Mouse (Mus musculus): Measurements from ENCODE around the gene Isg20l2. TPM values are rescaled to one million over a fixed set of nuclear protein-coding genes. Genes with fewer than 3 reads are reported as not detected.

Isg20l2 gene
- polyA plus RNA-seq, 1 experiment from 2014 or later, result 67.7 TPM

GRCm38 (mm10) chr3:87972776-87973175 is 42.7 kb downstream of the Isg20l2 start:
- peak overlapping the region; percentile 69 for H3K4me3 ChIP-seq
- H3K4me2 ChIP-seq (replicated peaks), result peak overlapping the region; percentile 93
- peak overlapping the region; percentile 86 for H3K9ac ChIP-seq
- H3K36me3 ChIP-seq, result peaks cover 18% of the 10 kb centered on the region
- H3K27me3 ChIP-seq, result peaks cover 2% of the 10 kb centered on the region; the same call in 1 of the 2 replicates
- peak overlapping the region; percentile 92 for H3K27ac ChIP-seq
- WGBS, result 14% methylated on average over 5 of the region's 5 CpGs
- no peak for ATAC-seq (ENCODE audit: low FRiP score)
- H3K9me3 ChIP-seq (replicated peaks), result no peaks in the 10 kb centered on the region
- peaks cover 49% of the 10 kb centered on the region for H3K4me1 ChIP-seq

- Histone ChIP-seq H3K9me3 (replicated peaks) (no peaks in the 10 kb centered on the region), H3K4me1 (peaks cover 55% of the 10 kb centered on the region), H3K4me2 (replicated peaks) (peak overlapping the region; percentile 93), H3K9ac (peak overlapping the region; percentile 86), H3K27ac (peak overlapping the region; percentile 92), H3K4me3 (peak overlapping the region; percentile 69), H3K36me3 (peaks cover 22% of the 10 kb centered on the region), H3K27me3 (peaks cover 2% of the 10 kb centered on the region; the same call in 1 of the 2 replicates)
- ATAC-seq (ENCODE audit: low FRiP score), result 0 out of 2 replicates have a peak, but pooled peaks have one; percentile 1
- 14% methylated on average over 14 of the region's 14 CpGs for WGBS
Measured at GRCm38 (mm10) chr3:87973593-87974380, 43.7 kb downstream of the Isg20l2 start.

GRCm38 (mm10) chr3:87974381-87974987 is 44.4 kb downstream of the Isg20l2 start:
- Histone ChIP-seq H3K4me3 (peak overlapping the region; percentile 69), H3K9me3 (replicated peaks) (no peaks in the 10 kb centered on the region), H3K27ac (peak overlapping the region; percentile 92), H3K27me3 (peaks cover 2% of the 10 kb centered on the region; the same call in 1 of the 2 replicates), H3K4me2 (replicated peaks) (peak overlapping the region; percentile 93), H3K4me1 (peaks cover 59% of the 10 kb centered on the region), H3K9ac (peak overlapping the region; percentile 86), H3K36me3 (peaks cover 26% of the 10 kb centered on the region)
- ATAC-seq (ENCODE audit: low FRiP score), result peak; percentile 67
- 10% methylated on average over 12 of the region's 12 CpGs for WGBS

- 90% methylated on average over 5 of the region's 5 CpGs for WGBS
- Histone ChIP-seq H3K9me3 (replicated peaks) (no peaks in the 10 kb centered on the region), H3K4me2 (replicated peaks) (no peak overlapping the region), H3K36me3 (peaks cover 26% of the 10 kb centered on the region), H3K9ac (no peak overlapping the region), H3K27me3 (no peaks in the 10 kb centered on the region), H3K4me3 (no peak overlapping the region), H3K27ac (0 out of 2 replicates have a peak overlapping the region, but pooled peaks have one; percentile 62), H3K4me1 (peaks cover 65% of the 10 kb centered on the region)
- no peak for ATAC-seq (ENCODE audit: low FRiP score)
Measured at GRCm38 (mm10) chr3:87979493-87979892, 49.4 kb downstream of the Isg20l2 start.

GRCm38 (mm10) chr3:87980085-87980484 is 50.0 kb downstream of the Isg20l2 start:
- Histone ChIP-seq H3K4me3 (no peak overlapping the region), H3K36me3 (peaks cover 26% of the 10 kb centered on the region), H3K27me3 (no peaks in the 10 kb centered on the region), H3K9me3 (replicated peaks) (no peaks in the 10 kb centered on the region), H3K4me2 (replicated peaks) (no peak overlapping the region), H3K9ac (0 out of 2 replicates have a peak overlapping the region, but pooled peaks have one; percentile 32), H3K4me1 (peaks cover 64% of the 10 kb centered on the region), H3K27ac (0 out of 2 replicates have a peak overlapping the region, but pooled peaks have one; percentile 62)
- WGBS, result 58% methylated on average over 3 of the region's 3 CpGs
- no peak for ATAC-seq (ENCODE audit: low FRiP score)

GRCm38 (mm10) chr3:87980728-87981127 is 50.6 kb downstream of the Isg20l2 start:
- Histone ChIP-seq H3K4me3 (no peak overlapping the region), H3K27me3 (no peaks in the 10 kb centered on the region), H3K9ac (0 out of 2 replicates have a peak overlapping the region, but pooled peaks have one; percentile 32), H3K27ac (peak overlapping the region; percentile 62), H3K4me1 (peaks cover 71% of the 10 kb centered on the region), H3K4me2 (replicated peaks) (no peak overlapping the region), H3K9me3 (replicated peaks) (no peaks in the 10 kb centered on the region), H3K36me3 (peaks cover 26% of the 10 kb centered on the region)
- 50% methylated on average over 5 of the region's 5 CpGs for WGBS
- no peak for ATAC-seq (ENCODE audit: low FRiP score)

- Histone ChIP-seq H3K4me2 (replicated peaks) (no peak overlapping the region), H3K9ac (no peak overlapping the region), H3K9me3 (replicated peaks) (no peaks in the 10 kb centered on the region), H3K4me3 (no peak overlapping the region), H3K27me3 (no peaks in the 10 kb centered on the region), H3K36me3 (peaks cover 21% of the 10 kb centered on the region; the same call in 1 of the 2 replicates), H3K4me1 (peaks cover 76% of the 10 kb centered on the region), H3K27ac (peak overlapping the region; percentile 79)
- 83% methylated on average over 6 of the region's 6 CpGs for WGBS
- no peak for ATAC-seq (ENCODE audit: low FRiP score)
Measured at GRCm38 (mm10) chr3:87981214-87981760, 51.2 kb downstream of the Isg20l2 start.

- 32% methylated on average over 12 of the region's 12 CpGs for WGBS
- H3K27me3 ChIP-seq, result no peaks in the 10 kb centered on the region
- peak overlapping the region; percentile 42; the same call in 1 of the 2 replicates for H3K9ac ChIP-seq
- peak overlapping the region; percentile 43; the same call in 1 of the 2 replicates for H3K4me2 ChIP-seq (replicated peaks)
- H3K4me1 ChIP-seq, result peaks cover 82% of the 10 kb centered on the region
- no peak overlapping the region for H3K4me3 ChIP-seq
- ATAC-seq (ENCODE audit: low FRiP score), result no peak
- peaks cover 13% of the 10 kb centered on the region; the same call in 1 of the 2 replicates for H3K36me3 ChIP-seq
- H3K9me3 ChIP-seq (replicated peaks), result no peaks in the 10 kb centered on the region
- peak overlapping the region; percentile 79 for H3K27ac ChIP-seq
Measured at GRCm38 (mm10) chr3:87981894-87982835, 52.1 kb downstream of the Isg20l2 start.

- WGBS, result 4% methylated on average over 13 of the region's 13 CpGs
Measured at GRCm38 (mm10) chr3:87982836-87983601, 52.9 kb downstream of the Isg20l2 start.

GRCm38 (mm10) chr3:87983627-87984026 is 53.5 kb downstream of the Isg20l2 start:
- peak overlapping the region; percentile 79 for H3K27ac ChIP-seq
- peak overlapping the region; percentile 43 for H3K4me2 ChIP-seq (replicated peaks)
- 0 out of 2 replicates have a peak overlapping the region, but pooled peaks have one; percentile 36 for H3K9ac ChIP-seq
- H3K9me3 ChIP-seq (replicated peaks), result no peaks in the 10 kb centered on the region
- peaks cover 91% of the 10 kb centered on the region for H3K4me1 ChIP-seq
- no peaks in the 10 kb centered on the region for H3K27me3 ChIP-seq
- ATAC-seq (ENCODE audit: low FRiP score), result no peak
- no peak overlapping the region for H3K4me3 ChIP-seq
- peaks cover 4% of the 10 kb centered on the region; the same call in 1 of the 2 replicates for H3K36me3 ChIP-seq
- WGBS, result 31% methylated on average over 6 of the region's 6 CpGs

More at GRCm38 (mm10) chr3:87982836-87983601, 52.9 kb downstream of the Isg20l2 start:
- H3K4me2 ChIP-seq (replicated peaks), result peak overlapping the region; percentile 43
- H3K36me3 ChIP-seq, result peaks cover 5% of the 10 kb centered on the region; the same call in 1 of the 2 replicates
- peaks cover 90% of the 10 kb centered on the region for H3K4me1 ChIP-seq
- H3K27me3 ChIP-seq, result no peaks in the 10 kb centered on the region
- peak overlapping the region; percentile 79 for H3K27ac ChIP-seq
- H3K4me3 ChIP-seq, result no peak overlapping the region
- peak; percentile 3; the same call in 1 of the 2 replicates for ATAC-seq (ENCODE audit: low FRiP score)
- peak overlapping the region; percentile 42 for H3K9ac ChIP-seq
- H3K9me3 ChIP-seq (replicated peaks), result no peaks in the 10 kb centered on the region
